Mouse (Mus musculus) cerebellum, adult 2 months (tissue): ENCODE data around the gene 4930402H24Rik. TPM values are rescaled to one million over a fixed set of nuclear protein-coding genes. Genes with fewer than 3 reads are reported as not detected.

Experiments used
- DNase-seq, 2 experiments: peaks; one replicate each; pipeline ENCODE4 v3.0.0; 2021
- H3K27ac ChIP-seq: fragments of 200-500 bp; 2 replicates; pipeline ENCODE4 v1.5.1; 2012; ENCODE audit warnings: low read length, control low read depth, inconsistent platforms; ENCODE audit not compliant: insufficient read depth
- H3K27me3 ChIP-seq: fragments of 200-500 bp; 2 replicates; pipeline ENCODE4 v1.6.1; 2012; ENCODE audit warnings: inconsistent platforms, mild to moderate bottlenecking, low read length, moderate library complexity; ENCODE audit not compliant: control insufficient read depth, insufficient read depth
- H3K4me1 ChIP-seq: fragments of 200-500 bp; 2 replicates; pipeline ENCODE4 v1.6.1; 2011; ENCODE audit warnings: low read length; ENCODE audit not compliant: control insufficient read depth, insufficient read depth
- H3K4me3 ChIP-seq: fragments of 200-500 bp; replicated peaks from 2 replicates; pipeline ENCODE3; 2011; ENCODE audit warnings: mild to moderate bottlenecking, low read depth, low read length, control low read depth; ENCODE audit not compliant: insufficient read depth
- CTCF ChIP-seq: fragments of 200-500 bp; IDR thresholded peaks from 2 replicates; pipeline ENCODE4 v1.5.1; 2011; ENCODE audit warnings: low read depth, mild to moderate bottlenecking, control low read depth, low read length, moderate library complexity, borderline replicate concordance; ENCODE audit not compliant: insufficient read depth
- POLR2A ChIP-seq: fragments of 200-500 bp; IDR thresholded peaks from 2 replicates; pipeline ENCODE4 v1.6.1; 2011; ENCODE audit warnings: low read length, control low read depth, borderline replicate concordance; ENCODE audit not compliant: insufficient read depth
- WGBS: fragments of 180-500 bp; shearing (Covaris S2); methylation state at CpG from one replicate; pipeline ENCODE4 v1.1.7; 2018; 5-methylcytosine and 5-hydroxymethylcytosine counted together
- polyA plus RNA-seq: library from polyadenylated mRNA; depleted of rRNA; stranded (reverse); fragments of >200 nt; gene quantifications from 2 replicates; pipeline ENCODE4 v1.2.3, GENCODE M21; 2012; rRNA removed

The 4930402H24Rik gene
- polyA plus RNA-seq, result 64.9 and 71.1 TPM in 2 replicates

DNA sequence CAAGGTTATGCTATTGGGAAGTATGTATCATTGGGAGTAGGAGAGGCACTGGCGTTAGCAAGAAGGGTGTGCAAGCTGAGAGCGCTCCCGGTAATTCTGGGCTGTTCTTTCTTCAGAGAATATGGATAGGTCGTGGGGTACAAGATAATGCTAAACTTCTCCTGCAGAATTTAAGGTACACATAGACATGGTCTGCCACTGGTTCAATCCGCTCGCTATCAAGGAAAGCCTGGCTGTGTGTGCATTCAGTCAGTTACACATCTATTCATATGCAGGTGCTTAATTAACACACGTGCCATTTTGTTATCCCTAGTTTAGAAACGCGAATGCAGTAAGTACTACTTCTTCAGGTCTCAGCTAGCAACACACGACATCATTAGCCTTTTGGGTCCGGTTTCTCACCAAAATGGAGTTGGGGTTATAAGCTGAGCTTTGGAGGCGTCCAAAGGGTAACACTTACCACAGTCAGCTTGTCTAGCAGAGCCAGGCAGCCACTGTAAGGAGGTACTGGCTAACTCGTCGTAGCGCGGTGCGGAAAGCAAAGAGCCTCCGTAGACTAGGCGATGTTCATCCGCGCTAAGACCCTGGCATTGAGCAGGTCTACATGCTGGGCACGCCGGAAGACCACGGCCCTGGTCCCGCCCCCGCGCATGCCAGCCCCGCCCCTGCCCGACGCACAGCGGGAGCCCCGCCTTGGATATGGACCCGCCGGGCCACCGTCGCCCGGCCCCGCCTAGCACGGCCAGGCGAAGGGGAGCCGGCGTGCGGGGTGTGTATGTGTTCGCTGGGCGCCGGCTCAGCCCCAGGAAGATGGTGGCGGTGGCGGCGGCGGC lies at the start of gene 4930402H24Rik, which contains the start of gene Atrn:
Gene 4930402H24Rik (minus strand): TSS at position 656 of the 833 bp plus-strand sequence.
Gene Atrn (plus strand): TSS at position 745 of the 833 bp plus-strand sequence.
- TF ChIP-seq POLR2A (peak; percentile 77; the same call in 1 of the 2 replicates), CTCF (no peak)
- WGBS, result 1% methylated on average over 50 of the region's 50 CpGs
- peak within 1 kb of the TSS; percentile 86 for H3K4me3 ChIP-seq
- DNase-seq, result peak; percentile 93 to 94
- H3K4me1 ChIP-seq, result peaks cover 13% of the 10 kb centered on the region; the same call in 1 of the 2 replicates
- peak within 1 kb of the TSS; percentile 16 for H3K27ac ChIP-seq
- H3K27me3 ChIP-seq, result no peaks in the 10 kb centered on the region; the same call in 1 of the 2 replicates

DNA sequence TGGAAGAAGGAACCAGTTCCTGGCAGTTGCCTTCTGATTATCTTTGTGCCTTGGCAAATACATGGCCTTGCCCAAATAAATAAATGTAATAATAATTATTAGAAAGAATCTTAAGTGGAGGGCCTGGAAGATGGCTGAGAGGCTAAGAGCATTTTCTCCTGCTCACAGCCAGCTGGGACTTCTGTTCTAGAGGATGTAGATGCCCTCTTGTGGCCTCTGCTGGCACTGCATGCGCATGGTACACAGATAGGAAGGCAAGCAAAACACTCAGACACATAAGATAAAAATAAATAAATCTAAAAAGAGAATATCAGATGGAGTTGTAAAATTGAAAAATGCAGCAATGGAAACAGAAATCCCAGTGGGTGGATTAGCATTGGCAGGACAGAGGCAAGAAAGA lies 44.3 kb upstream of the 4930402H24Rik start:
- Histone ChIP-seq H3K4me1 (no peaks in the 10 kb centered on the region), H3K27ac (no peak overlapping the region), H3K27me3 (no peaks in the 10 kb centered on the region), H3K4me3 (no peak overlapping the region)
- peak; percentile 86 for TF ChIP-seq CTCF
- TF ChIP-seq POLR2A, result no peak
- WGBS, result 7% methylated on average over 1 of the region's 1 CpGs
- DNase-seq, result peak; percentile 79 to 87

DNA sequence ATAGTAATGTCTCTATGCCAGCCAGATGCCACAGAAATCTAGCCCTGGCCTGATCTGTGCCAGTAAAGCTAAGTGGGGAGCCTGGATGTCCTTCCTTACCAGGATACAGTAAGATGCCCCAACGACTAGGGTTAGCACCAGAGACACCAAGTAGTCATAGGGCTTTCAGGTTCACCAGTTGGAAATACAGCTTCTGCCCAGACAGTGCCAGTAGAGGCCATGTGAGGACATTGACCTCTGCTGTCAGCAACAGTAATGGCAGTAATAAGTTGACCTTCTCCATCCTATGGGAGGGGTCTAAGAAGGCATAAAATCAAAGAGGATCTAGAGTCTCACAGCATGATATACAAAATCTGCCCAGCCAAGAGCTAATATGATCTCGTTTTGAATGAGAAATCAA lies 43.6 kb upstream of the 4930402H24Rik start:
- Histone ChIP-seq H3K27ac (no peak overlapping the region), H3K27me3 (no peaks in the 10 kb centered on the region), H3K4me1 (no peaks in the 10 kb centered on the region), H3K4me3 (no peak overlapping the region)
- whole genome bisulfite sequencing, result 51% methylated on average over 2 of the region's 2 CpGs
- DNase-seq, result peak in 1 of 2 experiments; percentile 4
- TF ChIP-seq POLR2A, result no peak
- no peak for TF ChIP-seq CTCF

DNA sequence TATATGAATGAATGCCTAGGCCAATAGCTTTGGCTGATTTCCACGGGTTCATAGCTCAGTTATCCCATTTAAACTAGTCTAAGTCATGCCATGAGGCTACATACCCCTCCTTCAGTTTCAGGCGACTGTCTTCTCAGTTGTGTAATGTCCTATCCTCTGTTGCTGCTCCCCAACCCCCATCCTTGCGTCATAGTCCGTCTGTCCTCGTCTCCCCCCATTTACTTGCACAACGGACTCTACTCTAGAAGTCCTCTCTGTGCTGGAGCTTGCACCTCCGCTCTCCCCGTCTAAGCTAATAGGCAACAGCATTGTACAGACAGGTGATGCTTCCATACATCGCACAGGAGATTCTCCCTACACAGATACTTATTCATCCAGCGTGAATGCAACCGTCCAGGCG lies 26.7 kb upstream of the 4930402H24Rik start:
- H3K27me3 ChIP-seq, result no peaks in the 10 kb centered on the region
- H3K4me1 ChIP-seq, result peaks cover 4% of the 10 kb centered on the region; the same call in 1 of the 2 replicates
- no peak for DNase-seq
- WGBS, result 85% methylated on average over 12 of the region's 12 CpGs
- no peak overlapping the region for H3K4me3 ChIP-seq
- no peak overlapping the region for H3K27ac ChIP-seq
- TF ChIP-seq POLR2A, result no peak
- no peak for TF ChIP-seq CTCF

DNA sequence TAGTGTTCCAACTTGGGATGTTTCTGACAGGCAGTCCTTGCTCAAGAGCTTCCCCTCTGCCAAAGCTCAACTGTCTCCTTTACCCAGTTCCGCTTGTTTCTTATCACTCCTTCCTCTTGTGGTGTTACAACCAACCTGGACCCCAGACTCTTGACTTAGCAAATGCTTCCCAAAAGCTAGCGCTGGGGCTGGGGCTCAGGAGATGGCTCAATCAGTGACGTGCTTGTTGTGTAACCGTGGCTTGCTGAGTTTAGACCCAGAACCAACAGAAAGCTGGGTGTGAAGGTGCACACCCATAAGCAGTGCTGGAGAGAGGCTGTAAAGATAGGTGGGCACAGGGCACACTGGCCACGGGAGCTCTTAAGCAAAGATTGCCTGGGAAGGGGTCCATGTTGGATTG lies 23.8 kb upstream of the 4930402H24Rik start:
- Histone ChIP-seq H3K4me3 (no peak overlapping the region), H3K4me1 (peaks cover 4% of the 10 kb centered on the region; the same call in 1 of the 2 replicates), H3K27me3 (no peaks in the 10 kb centered on the region), H3K27ac (no peak overlapping the region)
- DNase-seq, result no peak
- WGBS, result 91% methylated on average over 5 of the region's 5 CpGs
- TF ChIP-seq CTCF (no peak), POLR2A (no peak)

DNA sequence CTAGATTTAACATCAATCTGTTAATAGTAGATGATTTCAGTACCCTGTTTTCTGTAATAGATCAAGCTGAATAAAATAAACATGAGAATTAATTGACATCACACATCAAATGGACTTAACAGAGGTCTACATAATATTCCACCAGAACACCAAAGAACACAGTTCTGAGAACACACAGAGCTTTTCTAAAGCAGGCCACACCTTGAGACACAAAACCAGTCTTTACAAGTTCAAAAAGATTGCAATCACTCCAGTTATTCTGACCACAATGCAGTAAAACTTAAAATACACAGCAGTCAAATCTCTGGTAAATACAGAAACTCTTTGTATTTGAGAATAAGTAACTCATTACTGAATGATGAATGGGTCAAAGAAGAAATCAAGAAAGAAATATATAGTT lies 22.3 kb upstream of the 4930402H24Rik start:
- H3K27me3 ChIP-seq, result no peaks in the 10 kb centered on the region
- no peak overlapping the region for H3K4me3 ChIP-seq
- H3K4me1 ChIP-seq, result peaks cover 4% of the 10 kb centered on the region; the same call in 1 of the 2 replicates
- no peak for DNase-seq
- TF ChIP-seq POLR2A (no peak), CTCF (no peak)
- H3K27ac ChIP-seq, result no peak overlapping the region

DNA sequence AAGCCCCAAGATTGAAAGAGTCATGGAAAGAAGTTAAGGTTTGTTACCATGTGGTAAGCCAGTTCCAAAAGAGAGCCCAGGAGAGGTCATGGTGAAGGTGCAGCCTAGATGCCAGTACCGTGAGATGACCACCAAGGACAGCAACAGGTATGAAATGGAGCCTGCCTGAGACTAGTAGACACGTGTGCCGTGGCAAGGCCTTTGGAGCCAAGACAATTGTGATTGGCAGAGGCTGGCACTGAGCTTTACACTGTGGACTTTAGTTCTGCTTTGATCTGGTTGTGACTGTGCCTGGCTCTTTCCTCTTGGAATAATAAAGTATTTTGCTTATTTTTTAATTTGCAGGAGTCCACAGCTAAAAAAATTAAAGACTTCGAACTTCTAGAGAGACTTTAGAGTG lies 21.8 kb upstream of the 4930402H24Rik start:
- 67% methylated on average over 4 of the region's 4 CpGs for WGBS
- DNase-seq, result no peak
- Histone ChIP-seq H3K27ac (no peak overlapping the region), H3K4me3 (no peak overlapping the region), H3K4me1 (peaks cover 4% of the 10 kb centered on the region; the same call in 1 of the 2 replicates), H3K27me3 (no peaks in the 10 kb centered on the region)
- TF ChIP-seq CTCF (no peak), POLR2A (no peak)

DNA sequence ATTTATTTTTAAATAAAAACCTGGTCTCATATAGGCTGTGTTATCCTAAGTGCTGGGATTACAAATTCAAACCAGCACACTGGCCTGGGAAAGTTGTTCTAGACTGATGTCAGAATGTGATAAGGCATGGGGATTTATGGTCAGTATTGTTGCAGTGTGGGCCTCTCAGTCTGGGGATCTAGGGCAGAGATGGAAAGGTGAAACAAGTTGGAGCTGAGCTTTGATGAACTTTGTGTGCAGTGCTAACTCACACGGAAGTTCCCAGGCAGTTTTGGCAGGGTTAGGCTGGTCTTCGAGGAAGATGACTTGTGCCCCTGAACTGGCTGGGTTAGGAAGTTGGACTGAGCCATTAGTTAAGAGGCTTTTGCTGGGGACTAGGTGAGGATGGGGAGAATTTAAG lies 18.7 kb upstream of the 4930402H24Rik start:
- TF ChIP-seq POLR2A (no peak), CTCF (no peak)
- WGBS, result 69% methylated on average over 2 of the region's 2 CpGs
- Histone ChIP-seq H3K4me1 (peaks cover 1% of the 10 kb centered on the region; the same call in 1 of the 2 replicates), H3K27me3 (no peaks in the 10 kb centered on the region), H3K4me3 (no peak overlapping the region), H3K27ac (no peak overlapping the region)
- DNase-seq, result no peak
